Mouse (Mus musculus) neutrophil, adult 59 days (primary cell): ENCODE data around the gene Map7d1. TPM values are rescaled to one million over a fixed set of nuclear protein-coding genes. Genes with fewer than 3 reads are reported as not detected.

Source experiments
- total RNA-seq, 2 experiments: library from RNA; stranded (reverse); gene quantifications; 1 replicate in 1 of 2; 2 replicates in 1 of 2; pipeline ENCODE4 v1.2.4; 2023

Gene Map7d1
- 100 to 1,000 TPM; 106 to 115 TPM for total RNA-seq

GRCm38 (mm10) chr4:126256131-126256791 lies at the start of gene Map7d1:
Map7d1 (minus strand) TSS chr4:126256343.

GRCm38 (mm10) chr4:126286492-126286891 lies 30.3 kb upstream of the Map7d1 start, which contains the start of gene Col8a2:
Col8a2 (plus strand) TSS chr4:126286793.

GRCm38 (mm10) chr4:126262119-126262807 lies 6.1 kb upstream of the Map7d1 start, which contains the start of gene Trappc3:
Trappc3 (plus strand) TSS chr4:126262325.

GRCm38 (mm10) chr4:126202303-126203181 lies 53.6 kb downstream of the Map7d1 start, which contains the start of gene Thrap3:
Thrap3 (minus strand) TSS chr4:126202760.

Other genes starting within 250 kb of the Map7d1 start
- 1,000 to 10,000 TPM; 1,050 to 1,133 TPM for gene Csf3r, start 231.8 kb downstream of the Map7d1 start, total RNA-seq
- gene Mrps15, start 209.4 kb downstream of the Map7d1 start, total RNA-seq, result 10 to 100 TPM; 28.8 to 36.9 TPM
- 10 to 100 TPM in 1 of 2 experiments, 1 to 10 TPM in 1; 8.8 to 10.3 TPM for gene Oscp1, start 197.8 kb downstream of the Map7d1 start, total RNA-seq
- 10 to 100 TPM; 27.8 to 39.7 TPM for gene Lsm10, start 159.7 kb downstream of the Map7d1 start, total RNA-seq
- 10 to 100 TPM; 60.4 to 63.6 TPM for gene Stk40, start 152.4 kb downstream of the Map7d1 start, total RNA-seq
- 1 to 10 TPM; 1.2 to 2.2 TPM for gene Eva1b, start 108.6 kb downstream of the Map7d1 start, total RNA-seq
- under 1 TPM; 0.42 to 0.47 TPM for gene Sh3d21, start 92.9 kb downstream of the Map7d1 start, total RNA-seq
- 100 to 1,000 TPM; 242 to 273 TPM for gene Thrap3, start 53.6 kb downstream of the Map7d1 start, total RNA-seq
- 10 to 100 TPM; 29.7 to 34.9 TPM for gene Trappc3, start 6.0 kb upstream of the Map7d1 start, total RNA-seq
- not detected for gene Col8a2, start 30.4 kb upstream of the Map7d1 start, total RNA-seq
- 10 to 100 TPM; 13.1 to 16.5 TPM for gene Adprhl2, start 65.4 kb upstream of the Map7d1 start, total RNA-seq
- gene Tekt2, start 69.3 kb upstream of the Map7d1 start, total RNA-seq, result not detected
- 10 to 100 TPM in 1 of 2 experiments, 1 to 10 TPM in 1; 9.0 to 11.7 TPM for gene Ago3, start 173.2 kb upstream of the Map7d1 start, total RNA-seq
- 10 to 100 TPM; 11.7 to 13.9 TPM for gene Ago1, start 212.2 kb upstream of the Map7d1 start, total RNA-seq